Mouse (Mus musculus): Measurements from ENCODE around the gene Ksr2.

Ksr2 gene

GRCm38 (mm10) chr5:117697589-117697988 lies 283.8 kb downstream of the Ksr2 start:
- DNase-seq: no peak

GRCm38 (mm10) chr5:117704371-117704770 lies 290.6 kb downstream of the Ksr2 start:
- DNase-seq: no peak

- DNase-seq: no peak
Observed at GRCm38 (mm10) chr5:117706633-117707032, 292.8 kb downstream of the Ksr2 start.

DNA sequence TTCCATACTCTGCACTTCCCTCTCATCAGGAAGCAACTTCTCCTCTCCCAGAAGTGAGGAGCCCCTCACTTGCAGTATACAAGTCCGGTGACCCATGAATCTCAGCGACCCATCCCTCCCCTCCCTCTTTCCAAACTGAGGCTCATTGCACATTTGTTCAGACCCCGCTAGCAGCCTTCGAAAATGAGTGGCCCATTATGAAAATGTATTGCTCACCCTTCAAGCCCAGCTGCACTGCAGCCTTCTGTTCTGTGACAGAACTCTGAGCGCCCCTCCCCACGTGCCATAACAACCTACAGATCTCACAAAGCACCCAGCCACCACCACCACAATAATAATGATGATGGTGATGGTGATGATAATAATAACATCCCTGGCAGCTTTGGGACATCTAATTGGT lies 295.5 kb downstream of the Ksr2 start:
- DNase-seq: no peak

GRCm38 (mm10) chr5:117711636-117712035 lies 297.8 kb downstream of the Ksr2 start:
- DNase-seq: no peak

GRCm38 (mm10) chr5:117712207-117712606 lies 298.4 kb downstream of the Ksr2 start:
- DNase-seq: peak; percentile 14

GRCm38 (mm10) chr5:117717120-117717519 lies 303.3 kb downstream of the Ksr2 start:
- DNase-seq: no peak

DNA sequence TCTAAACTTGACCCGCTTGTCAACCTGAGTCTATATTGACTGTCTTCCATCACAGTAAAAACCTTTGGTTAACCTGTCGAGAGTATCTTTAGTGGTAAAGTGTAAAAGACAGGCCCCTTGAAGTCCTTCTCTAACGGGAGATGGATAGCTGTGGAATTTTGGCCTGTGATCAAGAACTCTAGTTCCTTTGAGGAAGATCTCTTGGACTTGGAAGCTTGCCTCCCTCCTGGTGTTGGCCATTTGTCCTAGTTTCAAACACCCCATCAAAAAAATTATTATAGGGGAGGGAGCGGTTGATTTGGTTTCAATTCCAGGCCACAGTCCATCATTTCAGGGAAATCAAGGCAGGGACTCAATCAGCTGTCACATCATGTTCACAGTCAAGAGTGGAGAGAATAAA lies 309.5 kb downstream of the Ksr2 start:
- no peak for DNase-seq

GRCm38 (mm10) chr5:117726548-117726947 lies 312.7 kb downstream of the Ksr2 start:
- no peak for DNase-seq

- DNase-seq: no peak
Observed at GRCm38 (mm10) chr5:117727138-117727537, 313.3 kb downstream of the Ksr2 start.

DNA sequence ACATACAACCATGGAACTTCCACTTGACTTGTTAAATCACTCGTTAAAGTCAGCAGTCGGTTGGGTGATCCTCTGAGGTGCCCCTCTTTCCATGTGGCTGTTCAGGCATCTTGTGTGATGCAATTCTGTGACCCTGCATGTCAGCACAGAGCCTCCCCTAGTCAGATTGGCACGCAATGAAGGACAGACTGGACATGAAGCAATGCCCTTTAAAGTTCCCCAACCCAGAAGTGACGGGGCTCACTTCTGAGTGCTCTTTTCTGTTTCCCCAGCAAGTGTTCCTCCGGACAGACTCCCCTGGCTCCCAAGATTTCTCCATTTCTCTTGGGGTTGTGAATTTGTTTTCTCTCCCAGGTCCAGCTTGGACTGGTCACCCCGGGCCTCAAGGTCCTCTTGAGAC lies 317.5 kb downstream of the Ksr2 start:
- no peak for DNase-seq

DNA sequence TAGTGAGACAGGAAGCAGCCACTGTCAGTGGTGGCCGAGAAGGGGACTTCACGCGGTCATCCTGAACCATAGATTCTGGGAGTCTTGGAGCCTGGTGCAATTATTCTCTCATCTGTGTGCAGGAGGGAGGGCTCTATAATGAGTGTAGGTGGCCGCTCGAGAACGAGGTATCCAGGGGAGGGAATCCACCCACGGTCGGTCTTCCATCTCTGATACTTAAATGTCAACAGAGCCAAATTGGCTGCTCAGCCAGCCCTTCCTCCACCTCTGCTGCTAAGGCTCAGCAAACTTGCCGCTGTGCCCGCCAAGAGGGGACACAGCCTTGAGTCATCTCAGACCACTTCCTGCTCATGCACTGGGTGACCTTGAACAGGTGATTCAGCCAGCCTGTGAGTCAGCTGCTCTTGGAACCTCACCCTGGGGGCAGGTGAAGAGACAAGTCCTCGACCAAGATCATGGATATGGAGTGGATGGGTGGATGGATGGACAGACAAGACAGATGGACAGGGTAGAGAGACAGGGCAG lies 330.9 kb downstream of the Ksr2 start:
- peak; percentile 45 for DNase-seq

- no peak for DNase-seq
Observed at GRCm38 (mm10) chr5:117749353-117749752, 335.6 kb downstream of the Ksr2 start.

GRCm38 (mm10) chr5:117757696-117758482 lies 344.1 kb downstream of the Ksr2 start:
- no peak for DNase-seq

DNA sequence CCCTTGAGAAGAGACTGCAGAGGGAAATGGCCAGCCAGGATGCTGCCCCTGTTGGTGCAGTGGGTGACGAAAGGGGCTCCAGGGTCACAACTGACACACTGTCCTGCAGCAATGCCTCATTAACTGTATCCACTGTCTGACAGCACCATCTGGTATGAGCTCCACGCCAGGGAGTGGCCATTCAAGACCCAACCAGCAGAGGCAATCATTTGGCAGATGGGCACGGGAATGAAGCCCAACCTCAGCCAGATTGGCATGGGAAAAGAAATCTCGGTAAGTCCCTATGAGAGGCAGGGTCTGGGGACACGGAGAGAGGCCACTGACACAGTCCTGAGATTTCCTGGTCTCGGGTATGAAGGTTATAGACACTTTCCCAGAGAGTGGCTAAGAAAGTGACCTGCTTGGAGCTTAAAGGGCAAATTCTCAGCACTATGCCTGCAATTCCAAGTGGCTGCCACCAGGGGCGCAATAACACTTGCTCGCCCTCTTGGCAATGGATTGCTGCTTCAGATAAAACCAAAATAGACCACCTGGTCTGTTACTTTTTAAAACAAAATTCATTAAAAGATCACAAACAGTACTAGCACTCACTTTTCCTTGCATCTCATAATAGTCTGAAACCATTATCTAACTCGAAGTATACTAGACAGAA lies 347.5 kb downstream of the Ksr2 start:
- no peak for DNase-seq

- no peak for DNase-seq
Observed at GRCm38 (mm10) chr5:117764496-117764895, 350.7 kb downstream of the Ksr2 start.

- DNase-seq: no peak
Observed at GRCm38 (mm10) chr5:117779175-117779574, 365.4 kb downstream of the Ksr2 start.

- DNase-seq: no peak
Observed at GRCm38 (mm10) chr5:117780681-117781080, 366.9 kb downstream of the Ksr2 start, which contains the start of gene Nos1. TSS of gene Nos1 (plus strand) at chr5:117781032.

DNA sequence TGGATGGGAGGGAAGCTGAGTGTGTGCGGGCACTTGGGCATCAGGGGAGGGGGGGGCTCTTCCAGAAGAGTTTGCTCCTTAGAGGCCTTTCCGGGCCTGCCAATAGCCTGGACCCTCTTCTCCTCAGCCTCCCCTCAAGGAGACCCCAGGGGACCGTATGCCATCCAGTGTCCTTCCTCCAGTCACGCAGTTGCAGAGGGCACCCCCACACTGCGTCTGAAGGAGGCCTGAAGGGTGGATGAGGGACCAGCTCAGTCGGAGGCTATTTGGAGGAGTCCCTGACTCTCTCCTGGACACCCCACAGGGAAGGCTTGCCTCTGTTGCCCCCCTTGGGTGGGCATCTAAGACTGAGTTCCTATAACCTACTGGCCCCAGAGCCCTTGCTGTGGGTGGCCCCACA lies 367.4 kb downstream of the Ksr2 start:
- DNase-seq: no peak

GRCm38 (mm10) chr5:117790071-117790470 lies 376.3 kb downstream of the Ksr2 start:
- DNase-seq: peak; percentile 55

- DNase-seq: no peak
Observed at GRCm38 (mm10) chr5:117791875-117792274, 378.1 kb downstream of the Ksr2 start.

DNA sequence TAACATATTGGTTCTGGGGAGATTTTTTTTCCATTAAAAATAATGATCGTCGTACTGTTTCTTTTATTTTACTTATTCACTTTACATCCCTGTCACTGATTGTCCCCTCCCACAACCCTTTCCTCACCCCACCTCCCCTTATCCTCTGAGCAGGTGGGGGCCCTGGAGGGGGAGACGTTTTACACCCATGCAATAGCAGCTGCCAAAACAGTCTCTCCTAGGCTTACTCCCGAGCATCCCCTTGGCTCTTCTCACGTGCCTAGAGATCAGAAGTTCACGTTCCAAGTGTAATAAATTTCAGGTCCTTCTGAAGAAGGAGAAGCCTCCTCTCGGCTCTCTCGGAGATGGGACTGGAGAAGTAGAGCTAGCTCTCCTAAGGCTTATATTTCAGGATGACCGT lies 387.0 kb downstream of the Ksr2 start:
- DNase-seq: no peak

DNA sequence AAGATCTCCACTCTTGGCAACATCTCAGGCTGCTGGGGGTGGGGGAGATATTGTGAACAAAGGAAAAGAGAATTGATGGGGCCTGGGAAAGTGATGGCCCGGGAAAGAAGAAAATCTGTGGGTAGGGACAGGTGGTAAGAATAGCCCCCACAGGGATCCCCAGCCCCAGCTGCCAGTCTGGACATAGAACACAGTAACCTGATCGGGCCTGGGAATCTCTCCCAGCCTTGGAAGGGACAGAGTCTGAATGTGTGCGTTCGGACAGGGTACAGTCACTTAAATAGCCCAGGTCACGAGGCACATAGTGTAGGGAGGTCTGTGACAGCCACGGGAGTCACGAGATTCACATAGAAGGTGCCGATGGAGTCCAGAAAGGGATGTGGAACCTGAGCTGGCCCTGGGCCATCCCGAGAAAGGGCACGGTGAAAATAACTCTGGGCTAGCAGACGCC lies 388.3 kb downstream of the Ksr2 start:
- no peak for DNase-seq

GRCm38 (mm10) chr5:117803551-117803950 lies 389.8 kb downstream of the Ksr2 start:
- DNase-seq: peak; percentile 33

Measured in layer of hippocampus, adult 9-11 months (tissue).